Mouse (Mus musculus): ENCODE data around the gene Pon3.
"Not testable (repeated sequence)": the region's sequence is repeated elsewhere in the genome, so short reads cannot be mapped to it uniquely, and the experiment has no call there.

Pon3 gene

DNA sequence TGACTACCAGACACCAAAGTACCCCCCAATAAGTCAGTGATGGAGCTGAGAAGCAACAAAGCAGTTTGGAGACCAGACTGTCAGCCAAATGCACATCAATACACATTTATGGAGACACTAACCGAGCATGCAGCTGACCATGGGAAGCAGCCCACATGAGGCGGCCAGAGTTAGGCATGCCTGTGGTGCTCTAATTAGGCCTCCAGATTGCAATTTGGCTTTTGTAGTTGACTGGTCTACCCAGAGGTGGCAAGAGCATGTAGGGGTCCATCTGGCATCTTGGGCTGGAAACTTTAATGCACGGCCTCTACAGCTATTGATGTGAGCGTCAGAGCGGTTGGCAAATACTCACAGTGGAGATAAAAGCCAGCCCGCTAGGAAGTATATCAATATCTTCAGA is 10.2 kb downstream of the Pon3 start:
- no peak for DNase-seq

DNA sequence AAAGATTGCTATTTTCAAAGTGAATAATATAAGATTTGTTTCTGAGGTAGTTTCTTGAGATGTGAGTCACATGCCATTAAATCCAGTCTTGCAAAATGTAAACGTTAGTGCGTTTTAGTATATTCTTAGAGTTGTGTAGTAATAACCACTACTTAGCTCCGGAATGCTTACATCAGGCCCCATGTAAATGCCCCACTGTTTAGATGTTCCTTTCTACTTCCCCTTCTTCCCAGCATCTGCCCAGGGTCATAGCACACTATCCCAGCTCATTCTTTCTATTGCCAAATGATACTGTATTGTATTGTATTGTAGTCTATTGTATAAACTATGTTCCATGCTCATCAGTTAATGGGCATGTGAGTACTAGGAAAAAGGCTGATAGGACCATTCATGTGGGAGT is 17.3 kb downstream of the Pon3 start:
- DNase-seq, result no peak

DNA sequence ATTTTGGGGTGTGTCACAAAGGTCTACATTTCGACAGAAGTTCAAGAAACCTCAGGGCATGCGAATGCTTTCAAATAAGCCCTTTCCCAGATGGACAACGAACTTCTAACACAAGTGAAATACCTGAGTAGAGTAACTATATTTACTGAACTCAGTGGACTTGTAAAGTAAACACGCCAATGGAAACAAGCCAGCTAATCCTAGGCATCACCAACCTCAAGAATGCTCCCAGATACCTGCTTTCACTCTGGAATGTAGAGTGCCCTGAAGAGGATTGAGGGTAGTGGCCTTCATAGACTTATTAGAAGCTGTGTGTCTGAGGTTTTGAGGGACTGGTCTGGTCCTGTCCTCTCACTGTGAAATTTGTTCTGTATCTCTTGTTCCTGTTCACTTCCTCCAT is 18.6 kb downstream of the Pon3 start:
- DNase-seq, result no peak

DNA sequence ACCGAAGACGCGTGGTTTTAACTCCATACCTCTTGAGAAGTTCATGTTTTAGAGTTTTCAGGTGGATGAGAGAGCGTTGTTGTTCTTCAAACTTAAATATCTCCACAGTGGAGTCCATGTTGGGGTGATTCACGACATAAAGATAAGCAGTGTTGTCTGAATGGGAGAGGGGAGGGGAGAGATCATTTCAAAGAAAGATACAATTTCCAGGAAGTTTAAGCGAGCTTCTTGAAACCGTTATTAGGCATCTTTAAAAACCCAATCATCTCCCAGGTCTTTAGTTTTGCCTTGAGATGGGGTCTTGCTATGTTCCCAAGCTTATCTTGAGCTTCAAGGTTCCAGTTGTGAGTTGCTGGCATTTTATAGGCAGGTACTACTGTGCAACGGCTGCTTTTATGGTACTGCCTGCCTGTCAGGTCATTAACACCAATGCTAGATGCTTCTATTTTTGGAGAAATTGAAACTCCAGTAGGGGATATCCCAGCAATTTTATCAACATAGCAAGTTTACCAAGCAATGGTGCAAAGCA is 19.2 kb downstream of the Pon3 start:
- no peak for DNase-seq

DNA sequence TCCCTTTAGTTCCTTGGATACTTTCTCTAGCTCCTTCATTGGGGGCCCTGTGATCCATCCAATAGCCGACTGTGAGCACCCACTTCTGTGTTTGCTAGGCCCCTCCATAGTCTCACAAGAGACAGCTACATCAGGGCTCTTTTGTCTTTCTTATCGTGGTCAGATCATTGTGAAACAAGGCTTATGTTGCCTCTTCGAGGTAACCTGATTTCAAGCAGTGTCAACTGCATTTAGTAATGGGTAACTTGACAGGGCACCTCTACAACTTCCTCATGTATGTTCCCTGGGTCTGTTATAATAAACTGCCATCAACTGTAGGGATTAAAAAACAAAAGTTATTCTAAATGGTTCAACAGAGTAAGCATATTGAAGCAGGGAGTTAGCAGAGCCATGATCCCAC is 21.5 kb downstream of the Pon3 start:
- no peak for DNase-seq

DNA sequence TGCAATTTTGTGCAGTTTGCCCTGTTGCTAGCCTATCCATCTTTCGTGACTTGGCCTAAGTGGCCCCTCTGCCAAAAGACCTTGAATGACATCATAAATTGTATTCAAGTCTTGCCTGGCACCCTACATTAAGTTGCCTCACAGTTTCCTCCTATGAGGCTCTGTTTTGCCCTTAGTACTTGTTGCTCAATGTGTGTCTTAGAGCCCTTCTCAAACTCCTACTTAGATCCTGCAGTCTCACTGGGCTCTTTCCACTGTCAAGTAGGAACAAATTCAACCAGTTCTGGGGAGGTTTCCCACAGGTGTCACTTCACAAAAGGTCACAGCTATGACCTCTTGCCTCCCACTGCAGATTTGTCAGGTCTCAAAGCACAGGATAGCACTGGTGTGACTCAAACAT is 22.3 kb downstream of the Pon3 start:
- no peak for DNase-seq

DNA sequence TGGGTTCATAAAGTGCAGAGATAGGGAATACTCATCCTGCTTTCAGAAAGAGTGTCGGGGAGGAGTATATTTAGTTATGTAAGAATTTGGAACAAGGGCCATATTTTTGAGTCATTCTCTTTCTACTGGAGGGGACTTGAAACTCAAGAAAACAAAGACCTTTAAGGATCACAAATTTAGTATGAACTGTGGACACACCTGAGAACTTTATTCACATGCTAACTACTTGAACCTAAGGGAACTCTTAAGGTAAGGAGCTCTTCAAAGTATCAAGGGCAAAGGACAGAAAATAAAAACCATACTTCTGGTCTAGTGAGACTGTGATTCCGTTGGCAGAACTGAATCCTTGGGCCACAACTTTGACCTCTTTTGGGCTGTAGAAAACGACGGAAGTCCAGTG is 24.1 kb downstream of the Pon3 start:
- DNase-seq, result no peak

DNA sequence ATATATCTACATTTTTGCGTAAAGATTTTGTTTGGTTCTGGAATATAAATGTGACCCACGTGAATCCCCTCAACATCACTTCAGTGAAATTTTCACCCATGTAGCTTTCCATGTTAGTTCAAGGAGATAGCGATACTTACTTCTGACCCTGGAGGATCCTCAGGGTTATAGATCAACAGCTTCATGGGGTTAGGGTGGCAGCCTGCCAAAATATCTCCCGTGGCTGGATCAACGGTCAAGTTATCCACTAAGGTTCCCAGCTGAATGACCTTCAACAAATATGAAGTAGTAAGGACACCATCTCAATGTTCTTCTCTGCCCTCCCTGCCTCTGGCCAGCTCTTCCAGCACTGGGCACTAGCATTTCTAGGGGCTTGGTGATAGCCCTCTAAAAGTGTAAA is 25.8 kb downstream of the Pon3 start:
- no peak for DNase-seq

DNA sequence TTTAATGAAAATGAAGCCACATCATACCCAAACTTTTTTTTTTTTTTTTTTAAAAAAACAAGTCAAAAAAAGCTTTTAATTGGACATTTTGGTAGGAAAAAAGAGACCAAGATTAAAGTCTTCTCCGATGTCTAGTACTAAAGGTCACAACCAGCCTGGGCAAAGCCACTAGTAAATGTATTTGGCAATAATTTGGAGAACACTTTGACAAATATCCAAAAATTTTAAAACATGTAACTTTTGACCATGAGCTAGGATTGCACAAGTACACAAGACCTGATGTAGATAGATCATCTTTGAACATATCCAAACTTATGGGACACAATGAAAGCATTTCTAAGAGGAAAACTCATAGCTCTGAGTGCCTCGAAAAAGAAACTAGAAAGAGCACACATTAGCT is 32.5 kb downstream of the Pon3 start:
- DNase-seq, result not testable (repeated sequence)

DNA sequence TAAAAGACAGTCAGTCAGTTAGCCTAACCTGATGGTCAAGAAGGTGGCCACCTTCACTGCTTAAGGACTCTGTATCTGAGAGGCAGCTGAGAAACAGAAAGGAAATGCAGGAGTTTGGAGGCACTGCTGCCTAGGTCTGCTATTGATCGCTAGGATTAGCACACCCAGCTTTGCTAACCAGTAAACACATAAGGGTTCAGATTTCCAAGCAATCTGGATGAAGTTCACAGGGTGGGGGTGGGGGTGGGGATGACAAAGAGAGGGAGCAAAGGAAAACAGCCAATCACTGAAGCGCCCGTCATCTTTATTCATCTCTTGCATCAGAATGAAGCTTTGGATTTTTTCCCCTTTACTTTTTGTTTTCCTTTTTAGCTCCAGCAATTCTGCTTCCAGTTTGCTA is 34.0 kb downstream of the Pon3 start:
- DNase-seq, result no peak

DNA sequence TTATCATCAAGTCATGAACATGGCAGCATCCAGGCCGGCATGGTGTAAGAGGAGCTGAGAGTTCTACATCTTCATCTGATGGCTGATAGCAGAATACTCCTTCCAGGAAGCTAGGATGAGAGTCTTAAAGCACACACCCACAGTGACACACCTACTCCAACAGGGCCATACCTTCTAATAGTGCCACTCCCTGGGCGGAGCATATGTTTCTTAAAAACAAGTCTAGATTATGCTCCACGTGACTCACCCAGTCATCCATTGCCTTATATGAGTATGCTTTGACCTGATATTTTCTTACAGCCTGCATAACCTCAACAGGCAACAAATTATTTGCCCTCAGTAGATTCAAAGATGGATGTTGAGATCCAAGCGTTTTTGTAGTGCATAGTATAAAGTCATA is 37.9 kb downstream of the Pon3 start:
- no peak for DNase-seq

DNA sequence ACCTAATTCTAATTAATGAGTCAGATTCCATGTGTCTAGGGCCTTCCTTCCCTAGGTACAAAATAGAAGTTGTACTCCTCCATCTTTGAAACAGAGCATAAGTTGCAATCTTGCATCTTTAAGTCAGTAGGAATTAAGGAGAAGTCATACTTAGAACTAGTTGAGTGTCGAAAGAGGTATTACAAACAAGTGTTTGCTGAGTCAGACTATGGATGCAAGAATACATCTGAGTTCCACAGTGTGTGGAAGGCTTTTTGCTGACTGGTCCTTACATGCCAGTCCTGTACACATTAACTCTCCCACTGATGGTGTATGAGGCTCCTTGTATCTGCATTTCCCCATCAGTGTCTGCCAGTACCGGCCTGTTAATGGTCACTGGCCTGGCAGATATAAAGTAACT is 48.3 kb downstream of the Pon3 start:
- no peak for DNase-seq

DNA sequence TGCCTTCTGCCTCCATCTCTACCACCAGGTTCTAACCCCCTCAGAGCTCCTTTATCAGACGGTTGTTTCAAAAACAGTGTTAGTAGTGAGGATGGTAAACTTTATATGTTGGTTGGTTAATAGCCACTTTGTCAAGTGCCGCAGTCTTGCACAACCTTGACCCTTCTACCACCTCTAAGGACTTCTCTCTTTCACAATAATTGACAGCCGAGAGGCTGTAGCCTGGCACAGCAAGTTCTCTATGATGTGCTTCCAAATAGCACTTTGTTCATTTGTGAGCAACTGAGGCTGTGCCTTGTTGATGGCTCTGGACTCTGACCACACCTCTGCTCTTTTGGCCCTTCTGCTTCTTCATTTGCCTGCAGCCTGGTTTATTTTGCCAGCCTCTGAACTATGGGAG is 56.2 kb downstream of the Pon3 start:
- DNase-seq, result no peak

DNA sequence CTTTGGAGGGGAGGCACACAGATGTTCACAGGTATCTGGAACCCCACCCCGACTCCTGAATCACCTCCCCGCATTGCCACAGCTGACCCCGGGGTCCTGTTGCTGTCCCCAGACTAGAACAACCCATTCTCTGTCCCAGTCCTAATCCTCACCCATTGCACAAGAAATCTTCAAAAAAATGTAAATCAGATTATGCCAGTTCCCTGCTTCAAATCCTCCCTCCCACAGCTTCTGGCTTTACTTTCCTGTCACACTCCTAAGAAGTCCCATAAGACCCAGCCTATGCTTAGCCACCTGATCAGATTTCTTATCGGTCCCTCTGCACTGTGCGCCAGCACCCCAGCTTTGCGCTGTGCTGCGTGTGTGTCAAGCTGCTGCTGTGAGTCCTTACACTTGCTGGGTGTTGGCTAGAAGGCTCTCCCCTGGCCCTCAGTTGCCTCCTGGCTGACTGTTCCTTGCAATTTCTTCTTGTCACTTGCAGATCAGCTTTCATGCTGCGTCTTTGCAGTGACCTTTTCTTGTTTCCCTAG is 56.6 kb downstream of the Pon3 start:
- DNase-seq, result no peak

DNA sequence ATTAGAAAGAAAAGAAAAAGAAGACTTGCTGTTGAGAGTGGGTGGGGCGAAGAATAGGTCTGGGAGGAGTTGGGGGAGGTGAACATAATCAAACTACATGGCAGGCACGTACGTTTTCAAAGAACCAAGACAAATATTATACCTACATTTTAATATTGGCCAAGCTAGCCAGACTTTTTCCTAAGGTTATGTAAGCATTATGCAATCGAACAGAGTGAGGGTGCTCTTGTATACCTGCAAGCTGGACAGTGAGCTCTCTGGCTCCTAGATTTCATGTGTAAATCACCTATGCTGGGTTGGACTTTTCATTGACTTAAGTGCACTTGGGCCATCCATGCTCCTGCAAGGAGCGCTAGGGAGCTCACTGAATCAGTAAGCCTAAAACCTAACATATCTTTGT is 57.5 kb downstream of the Pon3 start:
- no peak for DNase-seq

DNA sequence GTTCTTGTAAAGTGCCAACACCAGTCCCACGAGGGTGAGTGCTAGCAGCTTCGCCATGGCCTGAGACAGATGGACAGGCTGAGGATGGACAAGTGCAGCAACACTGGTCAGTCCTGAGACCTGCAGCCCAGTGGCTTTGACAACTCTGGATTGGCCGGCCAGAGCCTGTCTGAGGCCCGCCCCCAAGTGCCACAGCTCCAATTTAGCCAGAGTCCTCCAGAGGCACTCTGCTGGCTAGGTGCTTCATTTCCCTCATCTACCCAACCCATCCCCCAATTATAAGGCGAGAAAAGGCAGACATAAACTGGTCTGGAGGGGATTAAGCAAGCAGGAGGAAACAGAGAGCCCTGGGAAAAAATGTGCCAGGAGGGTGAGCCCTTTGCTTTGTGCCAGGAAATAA is 62.4 kb downstream of the Pon3 start, which contains the start of gene Pon1:
Pon1 (minus strand) TSS at position 254 of the 400 bp plus-strand sequence.
- DNase-seq, result no peak

DNA sequence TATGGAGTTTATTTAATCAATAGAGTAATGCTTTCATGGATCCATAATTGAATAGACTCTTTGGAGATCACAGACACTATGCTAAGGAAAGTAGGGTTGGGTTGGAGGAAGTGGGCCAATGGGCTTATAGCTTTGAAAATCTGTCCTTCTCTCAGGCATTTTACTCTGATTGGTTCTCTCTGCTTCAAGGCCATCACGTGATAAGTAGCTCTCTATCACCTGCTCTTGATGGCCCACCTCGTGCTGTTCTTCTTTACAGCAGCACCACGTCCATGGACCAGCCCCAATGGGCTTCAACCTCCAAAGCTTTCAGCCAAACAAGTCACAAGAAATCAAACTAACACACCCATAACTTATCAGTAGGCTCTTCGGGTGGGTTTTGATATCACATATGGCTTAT is 65.3 kb downstream of the Pon3 start:
- DNase-seq, result no peak

DNA sequence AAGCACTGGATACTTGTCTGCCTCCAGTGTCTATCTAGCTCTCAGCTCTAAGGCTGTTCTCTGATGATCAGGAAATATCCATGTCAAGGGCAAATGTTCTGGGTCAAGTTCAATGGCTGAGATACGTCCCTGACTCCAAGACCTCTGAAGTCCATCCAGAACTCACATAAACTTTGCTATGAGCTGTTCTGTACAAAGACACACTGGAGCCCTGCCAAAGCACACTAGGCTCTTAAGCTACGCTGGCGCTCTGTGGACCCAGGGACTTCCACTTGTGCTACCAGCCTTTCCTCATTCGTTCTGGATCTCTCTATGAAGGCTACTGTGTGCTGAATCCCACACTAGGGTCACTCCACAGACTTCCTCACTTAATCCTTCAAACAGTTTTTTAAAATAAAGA is 66.6 kb downstream of the Pon3 start:
- no peak for DNase-seq

DNA sequence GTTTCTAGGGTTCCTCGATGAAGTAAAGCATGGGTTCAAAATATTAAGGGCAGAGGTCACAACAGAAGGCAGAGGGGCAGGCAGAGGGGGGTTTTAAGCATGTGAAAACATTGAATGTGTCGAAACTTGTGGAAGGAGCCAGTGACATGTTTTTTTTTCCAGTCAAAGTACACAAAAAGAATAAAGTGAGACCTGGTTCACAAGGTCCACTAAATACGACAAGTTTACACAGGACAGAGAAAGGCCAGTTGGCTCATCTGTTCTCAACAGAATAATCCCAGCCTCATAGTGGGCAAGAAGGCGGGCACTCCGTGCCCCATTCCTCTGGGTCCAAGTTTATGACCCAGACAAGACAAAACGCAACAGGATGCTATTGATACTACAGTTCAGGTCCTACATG is 67.1 kb downstream of the Pon3 start:
- DNase-seq, result no peak

DNA sequence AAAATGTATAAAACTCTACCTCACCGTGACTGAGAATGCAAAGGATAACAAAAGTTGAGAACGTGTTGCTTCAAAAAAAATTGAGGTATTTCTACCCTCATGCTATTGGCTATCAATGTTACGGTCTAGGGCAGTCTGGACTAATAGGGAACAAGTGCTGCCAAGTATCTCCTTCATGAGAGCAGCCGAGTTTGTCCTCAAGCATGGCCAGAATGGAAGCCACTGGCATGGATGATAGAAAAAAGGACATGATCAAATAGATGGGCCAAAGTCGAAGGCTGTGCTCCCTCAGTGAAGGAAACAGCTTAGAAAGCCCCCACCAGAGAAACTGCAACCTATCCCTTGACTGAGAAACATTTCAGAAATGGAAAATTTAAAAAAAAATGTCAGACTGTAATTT is 68.0 kb downstream of the Pon3 start:
- no peak for DNase-seq

DNA sequence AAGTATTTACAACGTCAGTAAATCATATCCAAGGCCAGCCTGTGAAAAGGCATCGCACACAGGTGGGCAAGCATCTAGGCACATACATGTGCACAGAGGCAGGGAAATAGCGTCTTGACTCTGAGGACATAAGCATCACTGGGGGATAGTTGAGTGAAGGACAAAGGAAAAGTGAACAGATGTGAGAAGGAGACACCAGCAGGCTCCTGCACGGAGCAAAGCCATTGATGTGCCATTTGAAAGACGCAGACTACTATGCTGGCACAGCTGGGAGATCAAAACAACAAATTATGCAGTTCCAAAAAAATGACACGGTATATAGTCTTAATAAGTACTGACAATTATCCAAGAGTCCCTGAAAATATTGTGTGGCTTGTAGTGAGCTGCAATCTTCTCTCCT is 68.5 kb downstream of the Pon3 start:
- no peak for DNase-seq

DNA sequence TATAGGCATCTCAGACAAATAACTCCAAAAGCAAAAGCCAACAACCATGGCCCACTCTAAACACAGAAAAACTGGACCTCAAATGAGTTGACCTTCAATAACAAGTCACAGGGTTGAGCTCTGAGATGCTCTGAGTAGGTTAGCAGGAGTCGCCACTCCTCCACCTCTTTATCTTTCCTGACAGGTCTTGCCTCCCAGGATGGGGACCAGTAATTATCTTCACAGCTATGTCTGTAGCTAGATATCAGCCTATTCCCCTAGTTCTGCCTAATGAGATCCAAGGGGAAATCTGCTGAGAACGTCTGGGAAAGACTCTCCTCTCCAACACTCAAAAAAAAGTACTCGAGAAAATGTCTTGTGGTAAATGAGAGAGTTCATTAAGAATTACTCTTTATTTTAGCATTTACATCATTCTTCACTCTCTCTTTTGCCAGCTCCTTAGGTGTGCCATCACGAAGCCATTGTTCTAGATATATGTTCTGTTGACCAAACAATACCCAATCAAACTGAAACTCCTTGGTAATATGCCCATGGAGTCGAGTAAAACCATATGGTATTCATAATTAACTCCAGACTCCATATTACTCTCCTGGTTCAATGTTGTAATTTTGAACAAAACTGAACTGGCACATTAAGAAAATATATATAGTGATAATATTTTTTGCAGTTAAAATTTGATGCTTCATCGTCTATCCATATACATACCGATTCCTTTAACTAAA is 69.7 kb downstream of the Pon3 start:
- no peak for DNase-seq

DNA sequence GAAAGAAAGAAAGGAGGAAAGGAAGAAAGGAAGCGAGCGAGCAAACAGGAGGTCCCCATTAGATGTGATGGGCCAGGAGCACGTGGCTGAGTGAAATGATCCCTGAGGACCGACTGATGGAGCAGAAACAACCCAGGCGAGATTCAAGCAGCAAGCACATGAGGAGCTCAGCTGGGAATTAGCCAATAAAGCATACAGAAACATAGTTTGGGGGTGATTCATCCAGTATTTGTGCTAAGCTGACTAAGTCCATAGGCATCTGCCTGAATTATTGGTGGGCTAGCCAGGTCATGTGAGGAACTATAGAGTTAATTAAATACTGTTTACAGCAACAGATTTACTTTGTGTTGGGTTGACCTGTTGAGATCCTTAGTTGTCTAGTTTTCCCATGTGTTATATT is 75.4 kb downstream of the Pon3 start:
- DNase-seq, result no peak

DNA sequence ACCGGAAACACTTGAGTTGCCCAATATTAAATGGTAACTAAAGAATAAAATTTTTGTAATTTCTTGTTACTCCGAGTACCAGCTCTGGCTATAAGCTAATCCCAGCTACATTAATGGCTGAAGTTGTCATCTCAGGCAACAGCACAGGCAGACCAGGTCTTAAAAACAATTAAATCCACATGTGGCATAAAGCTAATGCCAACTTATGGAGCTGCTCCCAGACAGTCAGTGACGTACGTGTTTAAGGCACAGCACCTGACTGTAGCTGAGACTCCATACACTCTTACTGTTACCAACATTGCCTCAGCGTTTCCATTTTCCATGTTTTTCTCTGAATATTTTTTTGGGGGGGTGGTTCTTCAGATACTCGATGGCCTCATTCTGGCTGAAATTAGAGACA is 76.9 kb downstream of the Pon3 start:
- no peak for DNase-seq
